Comparison of ENCODE assay signal across 22 mouse cellular contexts in genomic region chr13:73713204-73713603, GRCm38 (mm10). TPM values are rescaled to one million over a fixed set of nuclear protein-coding genes. Genes with fewer than 3 reads are reported as not detected.
"Had no signal": no experiment of that assay in that cellular context is flagged by ENCODE, and none has a peak within 500 bp of the region (broad histone marks: within the 10 kb centered on the region; RNA-seq: fewer than 3 reads in every experiment).

No protein-coding gene starts in this region.

- H3K4me3 ChIP-seq: midbrain, embryonic 10.5 days; midbrain, embryonic 13.5 days; myocyte; neural tube, embryonic 13.5 days; neural tube, embryonic 15.5 days; stomach, embryonic 15.5 days had no signal

- H3K27me3 ChIP-seq: midbrain, embryonic 13.5 days; neural tube, embryonic 13.5 days; neural tube, embryonic 15.5 days; stomach, embryonic 15.5 days had no signal

- H3K9ac ChIP-seq: liver, embryonic 14.5 days; lung, embryonic 14.5 days; midbrain, embryonic 13.5 days; neural tube, embryonic 13.5 days; neural tube, embryonic 15.5 days; stomach, embryonic 15.5 days had no signal

- H3K4me1 ChIP-seq: midbrain, embryonic 10.5 days; midbrain, embryonic 13.5 days; neural tube, embryonic 13.5 days; neural tube, embryonic 15.5 days; stomach, embryonic 15.5 days had no signal

- H3K27ac ChIP-seq: liver, embryonic 14.5 days; midbrain, embryonic 10.5 days; midbrain, embryonic 13.5 days; neural tube, embryonic 13.5 days; neural tube, embryonic 15.5 days; stomach, embryonic 15.5 days; stomach, postnatal 0 days had no signal

- ATAC-seq: midbrain, embryonic 13.5 days; midbrain, embryonic 16.5 days had no signal

- H3K9me3 ChIP-seq: midbrain, embryonic 10.5 days; midbrain, embryonic 13.5 days; neural tube, embryonic 13.5 days; neural tube, embryonic 15.5 days; stomach, embryonic 15.5 days had no signal

- H3K36me3 ChIP-seq: midbrain, embryonic 10.5 days; midbrain, embryonic 13.5 days; neural tube, embryonic 13.5 days; neural tube, embryonic 15.5 days; stomach, embryonic 15.5 days had no signal

- DNase-seq: lung, adult 18-20 months; lung, embryonic 14.5 days; lung, postnatal 10 days; lung, postnatal 4 days; retina, postnatal 1 day; right cerebral cortex, adult 18-20 months; right cerebral cortex, postnatal 25 days; spleen, adult 18-20 months; thymus, postnatal 25 days had no signal

- H3K4me2 ChIP-seq: lung, embryonic 14.5 days; midbrain, embryonic 13.5 days; neural tube, embryonic 13.5 days; neural tube, embryonic 15.5 days; stomach, embryonic 15.5 days had no signal

RNA-seq across cellular contexts. Expression of gene Slc6a19, which starts 8.5 kb away (rescaled TPM):
- polyA plus RNA-seq: lung, embryonic 16.5 days had no signal

RNA-seq across cellular contexts. Expression of gene Slc6a18, which starts 35.4 kb away (rescaled TPM):
- total RNA-seq: megakaryocyte, adult 5-6 weeks; megakaryocyte-erythroid progenitor cell, adult 5-6 weeks had no signal
- polyA plus RNA-seq: liver, embryonic 14.5 days; lung, embryonic 14.5 days; lung, embryonic 16.5 days; midbrain, embryonic 10.5 days; midbrain, embryonic 13.5 days; midbrain, embryonic 16.5 days; myocyte; neural tube, embryonic 11.5 days; neural tube, embryonic 13.5 days; neural tube, embryonic 15.5 days; stomach, embryonic 15.5 days; stomach, postnatal 0 days had no signal
